ENCODE assay signal across 14 mouse cellular contexts in genomic region chr5:114964315-114964966, GRCm38 (mm10). TPM values are rescaled to one million over a fixed set of nuclear protein-coding genes. Genes with fewer than 3 reads are reported as not detected.
A peak's percentile ranks its signal among the peaks of the same experiment; 100 is the strongest.
DNase-seq lines count a peak whose midpoint lies in the region; ATAC-seq and TF ChIP-seq lines count a peak whose summit lies in the region.
"Had no signal": no experiment of that assay in that cellular context is flagged by ENCODE, and none has a peak within 500 bp of the region (broad histone marks: within the 10 kb centered on the region; RNA-seq: fewer than 3 reads in every experiment).

No protein-coding gene starts in this region.

- peak; percentile 44 for DNase-seq in gastrocnemius, adult 2 months
- DNase-seq in gastrocnemius, postnatal 4 days (ENCODE audit: low spot score in 2 of 2) = no peak
- peak; percentile 54 for DNase-seq in kidney, postnatal 10 days
- no peak for DNase-seq in embryo, embryonic 10 days (ENCODE audit: low spot score)
- no peak for DNase-seq in cerebellum, adult 9-10 months
- DNase-seq in right cerebral cortex, adult 2 months (ENCODE audit: low spot score in 2 of 2) = no peak
- DNase-seq: gastrocnemius, postnatal 10 days; lung, embryonic 14.5 days; midbrain, embryonic 14.5 days; right cerebral cortex, postnatal 14 days had no signal

- peak overlapping the region; percentile 50 for H3K4me3 ChIP-seq in gastrocnemius, adult 2 months

- TF ChIP-seq CTCF in gastrocnemius, adult 2 months (IDR thresholded peaks at IDR 0.05) = peak; percentile 9; the same call in 1 of the 2 replicates

- intact Hi-C loops in gastrocnemius, adult 2 months (cut with DNase I) = no loop called here

- peak overlapping the region; percentile 79 for H3K27ac ChIP-seq in gastrocnemius, adult 2 months

- 0 out of 2 replicates have a peak, but pooled peaks have one; percentile 13 for ATAC-seq in common myeloid progenitor, adult 5-6 weeks (replicated peaks; ENCODE audit: low read depth, poor library complexity, severe bottlenecking)
- ATAC-seq in megakaryocyte progenitor cell, adult 5-6 weeks (replicated peaks; ENCODE audit: poor library complexity) = peak; percentile 65
- ATAC-seq: activated CD4-positive, CD25-positive, alpha-beta regulatory T cell, adult 4 months had no signal

RNA-seq across cellular contexts. Expression of gene Hnf1a, which starts 6.5 kb away (rescaled TPM):
- not detected for total RNA-seq in gastrocnemius, adult 2 months (2021)
- total RNA-seq in gastrocnemius, postnatal 4 days (2021) = not detected
- total RNA-seq in common myeloid progenitor, adult 5-6 weeks (2017) = not detected in 2 replicates
- total RNA-seq in megakaryocyte progenitor cell, adult 5-6 weeks (2015) = not detected in 2 replicates
- total RNA-seq in megakaryocyte progenitor cell, adult 5-6 weeks (2017) = not detected in 2 replicates
- total RNA-seq: gastrocnemius, postnatal 10 days; neutrophil, adult 5-6 weeks had no signal

RNA-seq across cellular contexts. Expression of gene 2210016L21Rik, which starts 22.5 kb away (rescaled TPM):
- total RNA-seq in gastrocnemius, adult 2 months (2021) = 10 to 100 TPM; 24.7 to 26.6 TPM
- total RNA-seq in gastrocnemius, postnatal 4 days (2021) = 10 to 100 TPM; 34.5 to 34.6 TPM
- total RNA-seq in common myeloid progenitor, adult 5-6 weeks (2017) = 17.3 and 18.3 TPM in 2 replicates
- total RNA-seq in megakaryocyte progenitor cell, adult 5-6 weeks (2015) = 7.0 and 13.3 TPM in 2 replicates
- total RNA-seq in megakaryocyte progenitor cell, adult 5-6 weeks (2017) = 12.7 and 13.6 TPM in 2 replicates

RNA-seq across cellular contexts. Expression of gene Oasl1, which starts 41.4 kb away (rescaled TPM):
- total RNA-seq in gastrocnemius, adult 2 months (2021) = under 1 TPM in 1 of 2 experiments, not detected in 1; 0.64 TPM
- under 1 TPM; 0.52 to 0.71 TPM for total RNA-seq in gastrocnemius, postnatal 4 days (2021)
- total RNA-seq in common myeloid progenitor, adult 5-6 weeks (2017) = 3.3 and 4.3 TPM in 2 replicates
- total RNA-seq in megakaryocyte progenitor cell, adult 5-6 weeks (2015) = 0.68 and 4.9 TPM in 2 replicates
- total RNA-seq in megakaryocyte progenitor cell, adult 5-6 weeks (2017) = 1.1 and 1.4 TPM in 2 replicates
- total RNA-seq: gastrocnemius, postnatal 10 days had no signal

RNA-seq across cellular contexts. Expression of gene Sppl3, which starts 46.5 kb away (rescaled TPM):
- total RNA-seq in gastrocnemius, adult 2 months (2021) = 10 to 100 TPM; 20.1 to 20.8 TPM
- total RNA-seq in gastrocnemius, postnatal 4 days (2021) = 10 to 100 TPM; 61.2 to 64.0 TPM
- total RNA-seq in common myeloid progenitor, adult 5-6 weeks (2017) = 30.9 and 34.4 TPM in 2 replicates
- 32.0 and 40.2 TPM in 2 replicates for total RNA-seq in megakaryocyte progenitor cell, adult 5-6 weeks (2015)
- 23.4 and 28.6 TPM in 2 replicates for total RNA-seq in megakaryocyte progenitor cell, adult 5-6 weeks (2017)

Comparison
In these comparisons a context has a peak if more than half of its experiments do, and no peak if none do; other contexts are left out.
1. DNase-seq: peak in gastrocnemius, adult 2 months (single experiment) and kidney, postnatal 10 days (single experiment); none in gastrocnemius, postnatal 4 days (0 of 2), embryo, embryonic 10 days (single experiment), cerebellum, adult 9-10 months (single experiment) and right cerebral cortex, adult 2 months (0 of 2).